Mouse (Mus musculus) embryonic facial prominence, embryonic 11.5 days (tissue): ENCODE data around the gene Sco1. TPM values are rescaled to one million over a fixed set of nuclear protein-coding genes. Genes with fewer than 3 reads are reported as not detected.
A peak's percentile ranks its signal among the peaks of the same experiment; 100 is the strongest.
"Not testable (repeated sequence)": the region's sequence is repeated elsewhere in the genome, so short reads cannot be mapped to it uniquely, and the experiment has no call there.

ENCODE experiments used
- ATAC-seq: fragments of 200-750 bp; cut with Nextera tagmentation; replicated peaks from 2 replicates; pipeline ENCODE4 v1.8.0; 2017; ENCODE audit warnings: low read depth; ENCODE audit not compliant: insufficient number of reproducible peaks, low FRiP score, low TSS enrichment
- DNase-seq: peaks from one replicate; pipeline ENCODE4 v3.0.0-alpha.2; 2015; ENCODE audit warnings: low spot score
- H3K27ac ChIP-seq: fragments of 300-500 bp; sonication (generic); replicated peaks from 2 replicates; pipeline ENCODE4 v1.5.1; 2014; ENCODE audit warnings: mild to moderate bottlenecking, low read depth, low read length, control low read depth
- H3K27me3 ChIP-seq: fragments of 300-500 bp; sonication (generic); 2 replicates; pipeline ENCODE4 v1.6.1; 2014; ENCODE audit warnings: mild to moderate bottlenecking, low read length, moderate library complexity, mixed read lengths; ENCODE audit not compliant: control insufficient read depth, insufficient read depth
- H3K36me3 ChIP-seq: fragments of 300-500 bp; sonication (generic); replicated peaks from 2 replicates; pipeline ENCODE4 v1.6.1; 2014; ENCODE audit warnings: low read depth, mild to moderate bottlenecking, low read length, moderate library complexity, mixed read lengths; ENCODE audit not compliant: control insufficient read depth, insufficient read depth
- H3K4me1 ChIP-seq: fragments of 300-500 bp; sonication (generic); 2 replicates; pipeline ENCODE4 v1.6.1; 2014; ENCODE audit warnings: low read length, mixed read lengths; ENCODE audit not compliant: control insufficient read depth, insufficient read depth
- H3K4me2 ChIP-seq: fragments of 300-500 bp; sonication (generic); 2 replicates; pipeline ENCODE4 v1.6.1; 2014; ENCODE audit warnings: low read depth, mild to moderate bottlenecking, control low read depth, low read length, moderate library complexity
- H3K4me3 ChIP-seq: fragments of 300-500 bp; sonication (generic); 2 replicates; pipeline ENCODE4 v1.5.1; 2014; ENCODE audit warnings: low read depth, low read length, control low read depth
- H3K9ac ChIP-seq: fragments of 300-500 bp; sonication (generic); replicated peaks from 2 replicates; pipeline ENCODE4 v1.6.1; 2014; ENCODE audit warnings: mild to moderate bottlenecking, control low read depth, low read length
- H3K9me3 ChIP-seq: fragments of 300-500 bp; sonication (generic); replicated peaks from 2 replicates; pipeline ENCODE4 v1.6.1; 2016; ENCODE audit warnings: mild to moderate bottlenecking, low read length, inconsistent platforms, mixed read lengths; ENCODE audit not compliant: control insufficient read depth
- WGBS: fragments of 180-500 bp; shearing (Covaris S2); extraction: QIAGEN DNeasy Blood & Tissue Kit; methylation state at CpG from one replicate; pipeline ENCODE4 v1.1.7; 2014; 5-methylcytosine and 5-hydroxymethylcytosine counted together
- polyA plus RNA-seq: library from polyadenylated mRNA; unstranded; fragments of >200 nt; fragmentation: Nextera tagmentation; extraction: Ambion mirVana; gene quantifications from 2 replicates; pipeline ENCODE4 v1.2.1, GENCODE M21; 2014

Gene Sco1
- polyA plus RNA-seq, 1 experiment from 2014 or later = 20.6 TPM

DNA sequence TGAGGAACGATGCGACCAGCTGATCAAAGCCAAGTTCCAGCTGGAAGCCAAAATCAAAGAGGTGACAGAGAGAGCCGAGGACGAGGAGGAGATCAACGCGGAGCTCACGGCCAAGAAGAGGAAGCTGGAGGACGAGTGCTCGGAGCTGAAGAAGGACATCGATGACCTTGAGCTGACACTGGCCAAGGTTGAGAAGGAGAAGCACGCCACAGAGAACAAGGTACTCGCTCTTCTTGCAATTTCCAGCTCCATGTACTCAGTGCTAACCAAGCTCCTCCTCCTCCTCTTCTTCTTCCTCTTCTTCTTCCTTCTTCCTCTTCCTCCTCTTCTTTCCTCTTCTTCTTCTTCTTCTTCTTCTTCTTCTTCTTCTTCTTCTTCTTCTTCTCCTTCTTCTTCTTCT, 39.9 kb downstream of the Sco1 start:
- ATAC-seq = not testable (repeated sequence)
- WGBS = 93% methylated on average over 12 of the region's 12 CpGs

DNA sequence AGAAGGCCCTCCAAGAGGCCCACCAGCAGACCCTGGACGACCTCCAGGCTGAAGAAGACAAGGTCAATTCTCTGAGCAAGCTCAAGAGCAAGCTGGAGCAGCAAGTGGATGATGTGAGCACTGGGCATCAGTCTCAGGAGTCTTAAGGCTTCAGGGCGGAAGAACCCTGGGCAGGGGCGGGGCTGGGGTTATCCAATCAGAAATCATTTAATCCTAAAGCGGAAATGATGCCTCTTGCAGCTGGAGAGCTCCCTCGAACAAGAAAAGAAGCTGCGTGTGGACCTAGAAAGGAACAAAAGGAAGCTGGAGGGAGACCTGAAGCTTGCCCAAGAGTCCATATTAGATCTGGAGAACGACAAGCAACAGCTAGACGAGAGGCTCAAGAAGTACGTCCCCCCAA, 40.7 kb downstream of the Sco1 start:
- 80% methylated on average over 9 of the region's 9 CpGs for WGBS
- Histone ChIP-seq H3K9ac (no peak overlapping the region), H3K27me3 (no peaks in the 10 kb centered on the region), H3K36me3 (no peaks in the 10 kb centered on the region), H3K4me2 (no peak overlapping the region), H3K4me1 (no peaks in the 10 kb centered on the region), H3K27ac (no peak overlapping the region), H3K9me3 (no peaks in the 10 kb centered on the region), H3K4me3 (no peak overlapping the region)
- ATAC-seq (no peak), DNase-seq (no peak)

More for the DNA sequence above, 39.9 kb downstream of the Sco1 start:
- not testable (repeated sequence) for H3K9ac ChIP-seq, H3K27me3 ChIP-seq, H3K27ac ChIP-seq, DNase-seq, H3K9me3 ChIP-seq, H3K4me1 ChIP-seq, H3K4me3 ChIP-seq, H3K4me2 ChIP-seq, H3K36me3 ChIP-seq

DNA sequence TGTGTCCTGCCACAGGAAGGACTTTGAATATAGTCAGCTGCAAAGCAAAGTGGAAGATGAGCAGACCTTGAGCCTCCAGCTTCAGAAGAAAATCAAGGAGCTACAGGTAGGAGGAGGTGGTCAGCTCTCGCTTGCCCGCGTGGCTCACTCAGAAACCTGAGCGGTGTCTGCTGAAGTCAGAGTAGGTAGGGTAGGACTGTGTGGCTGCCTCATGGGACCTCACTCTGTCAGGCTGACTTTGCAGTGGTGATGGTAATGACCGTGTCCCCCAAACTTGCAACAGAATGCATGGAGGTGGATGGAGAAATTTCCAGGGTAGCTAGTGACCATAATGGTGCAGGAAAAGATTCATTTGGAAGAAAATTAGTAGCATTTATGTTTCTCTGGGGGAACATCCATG, 41.2 kb downstream of the Sco1 start:
- 96% methylated on average over 5 of the region's 5 CpGs for WGBS
- no peak for ATAC-seq

DNA sequence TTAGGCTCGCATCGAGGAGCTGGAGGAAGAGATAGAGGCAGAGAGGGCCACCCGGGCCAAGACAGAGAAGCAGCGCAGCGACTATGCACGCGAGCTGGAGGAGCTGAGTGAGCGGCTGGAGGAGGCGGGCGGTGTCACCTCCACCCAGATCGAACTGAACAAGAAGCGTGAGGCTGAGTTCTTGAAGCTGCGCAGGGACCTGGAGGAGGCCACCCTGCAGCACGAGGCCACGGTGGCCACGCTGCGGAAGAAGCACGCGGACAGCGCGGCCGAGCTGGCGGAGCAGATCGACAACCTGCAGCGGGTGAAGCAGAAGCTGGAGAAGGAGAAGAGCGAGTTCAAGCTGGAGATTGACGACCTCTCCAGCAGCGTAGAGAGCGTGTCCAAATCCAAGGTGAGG, 42.0 kb downstream of the Sco1 start:
- Histone ChIP-seq H3K4me1 (no peaks in the 10 kb centered on the region), H3K9ac (no peak overlapping the region), H3K4me3 (no peak overlapping the region), H3K27ac (no peak overlapping the region), H3K36me3 (no peaks in the 10 kb centered on the region), H3K4me2 (no peak overlapping the region), H3K9me3 (no peaks in the 10 kb centered on the region), H3K27me3 (no peaks in the 10 kb centered on the region)
- DNase-seq = no peak
- WGBS = 70% methylated on average over 29 of the region's 29 CpGs
- ATAC-seq = no peak

More for the DNA sequence above, 41.2 kb downstream of the Sco1 start:
- Histone ChIP-seq H3K27me3 (no peaks in the 10 kb centered on the region), H3K36me3 (no peaks in the 10 kb centered on the region), H3K4me1 (no peaks in the 10 kb centered on the region), H3K9me3 (no peaks in the 10 kb centered on the region), H3K9ac (no peak overlapping the region), H3K4me2 (no peak overlapping the region), H3K4me3 (no peak overlapping the region), H3K27ac (no peak overlapping the region)
- DNase-seq = no peak

DNA sequence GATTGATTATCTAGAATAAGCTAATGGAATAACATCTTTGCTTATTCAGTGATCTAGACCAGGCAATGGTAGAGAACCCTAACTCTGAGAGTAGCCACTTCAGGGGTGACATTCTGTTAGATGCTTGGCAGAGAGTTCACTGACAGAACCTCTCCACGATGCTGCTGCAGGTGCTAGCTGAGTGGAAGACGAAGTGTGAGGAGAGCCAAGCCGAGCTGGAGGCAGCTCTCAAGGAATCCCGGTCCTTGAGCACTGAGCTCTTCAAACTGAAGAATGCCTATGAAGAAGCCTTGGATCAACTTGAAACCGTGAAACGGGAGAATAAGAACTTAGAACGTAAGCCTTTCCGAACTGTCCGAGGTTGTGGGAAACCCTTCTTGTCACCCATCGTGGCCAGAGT, 45.2 kb downstream of the Sco1 start:
- DNase-seq = no peak
- H3K4me1 ChIP-seq = no peaks in the 10 kb centered on the region
- ATAC-seq = no peak
- H3K9me3 ChIP-seq = no peaks in the 10 kb centered on the region
- 92% methylated on average over 10 of the region's 10 CpGs for WGBS
- no peak overlapping the region for H3K27ac ChIP-seq
- H3K27me3 ChIP-seq = no peaks in the 10 kb centered on the region
- H3K4me3 ChIP-seq = no peak overlapping the region
- no peak overlapping the region for H3K4me2 ChIP-seq
- no peak overlapping the region for H3K9ac ChIP-seq
- H3K36me3 ChIP-seq = no peaks in the 10 kb centered on the region

DNA sequence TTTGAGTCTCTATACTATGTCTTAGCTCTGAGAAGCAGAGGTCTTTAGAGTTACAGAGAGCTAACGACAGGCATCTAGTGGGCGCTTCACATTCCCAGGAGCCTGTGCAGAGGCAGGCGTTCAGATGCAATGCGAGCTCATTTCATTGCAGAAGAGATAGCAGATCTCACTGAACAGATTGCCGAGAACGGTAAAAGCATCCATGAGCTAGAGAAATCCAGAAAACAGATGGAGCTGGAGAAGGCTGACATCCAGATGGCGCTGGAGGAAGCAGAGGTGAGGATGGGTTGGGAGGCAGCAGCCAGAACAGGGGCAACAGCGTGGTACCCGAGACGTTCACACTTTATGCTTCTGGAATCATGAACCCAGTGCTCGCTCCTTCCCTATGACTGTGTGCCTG, 46.0 kb downstream of the Sco1 start:
- DNase-seq (no peak), ATAC-seq (no peak)
- Histone ChIP-seq H3K27me3 (no peaks in the 10 kb centered on the region), H3K9me3 (no peaks in the 10 kb centered on the region), H3K4me1 (no peaks in the 10 kb centered on the region), H3K4me2 (no peak overlapping the region), H3K4me3 (no peak overlapping the region), H3K36me3 (no peaks in the 10 kb centered on the region), H3K27ac (no peak overlapping the region), H3K9ac (no peak overlapping the region)
- WGBS = 83% methylated on average over 11 of the region's 11 CpGs

DNA sequence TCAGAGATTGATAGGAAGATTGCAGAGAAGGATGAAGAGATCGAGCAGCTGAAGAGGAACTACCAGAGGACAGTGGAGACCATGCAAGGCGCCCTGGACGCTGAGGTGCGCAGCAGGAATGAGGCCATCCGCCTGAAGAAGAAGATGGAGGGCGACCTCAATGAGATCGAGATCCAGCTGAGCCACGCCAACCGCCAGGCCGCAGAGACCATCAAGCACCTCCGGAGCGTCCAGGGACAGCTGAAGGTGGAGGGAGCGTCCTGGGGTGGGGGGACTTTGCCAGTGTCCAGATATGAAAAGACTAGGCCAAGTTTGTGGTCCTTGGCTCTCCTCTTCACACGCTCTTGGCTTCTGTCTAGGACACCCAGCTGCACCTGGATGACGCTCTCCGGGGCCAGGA, 46.8 kb downstream of the Sco1 start:
- H3K4me2 ChIP-seq = no peak overlapping the region
- no peaks in the 10 kb centered on the region for H3K9me3 ChIP-seq
- DNase-seq (no peak), ATAC-seq (no peak)
- H3K9ac ChIP-seq = no peak overlapping the region
- H3K27ac ChIP-seq = no peak overlapping the region
- no peaks in the 10 kb centered on the region for H3K36me3 ChIP-seq
- H3K4me3 ChIP-seq = no peak overlapping the region
- WGBS = 97% methylated on average over 16 of the region's 16 CpGs
- H3K27me3 ChIP-seq = no peaks in the 10 kb centered on the region
- H3K4me1 ChIP-seq = no peaks in the 10 kb centered on the region

DNA sequence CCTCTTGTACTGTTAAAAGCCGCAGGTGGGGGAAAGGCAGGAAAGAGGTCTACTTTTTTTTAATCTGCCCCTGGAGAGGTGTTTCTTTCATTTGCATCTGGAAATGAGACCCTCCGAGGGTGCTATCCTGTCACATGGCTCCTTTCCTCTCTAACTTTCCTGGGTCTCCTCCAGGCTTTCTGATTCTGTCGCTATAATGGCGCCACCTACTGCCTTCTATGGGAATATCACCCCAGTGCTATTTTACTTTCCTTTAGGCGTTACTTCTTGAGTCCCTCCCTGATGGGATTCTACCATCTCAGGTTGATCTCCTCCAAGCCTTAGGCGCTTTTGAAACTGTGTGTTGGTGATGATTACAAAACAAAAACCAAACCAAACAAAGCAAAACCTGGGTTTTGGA, 47.7 kb downstream of the Sco1 start:
- DNase-seq = peak; percentile 71
- Histone ChIP-seq H3K4me1 (no peaks in the 10 kb centered on the region), H3K9me3 (no peaks in the 10 kb centered on the region), H3K27me3 (no peaks in the 10 kb centered on the region), H3K36me3 (no peaks in the 10 kb centered on the region), H3K9ac (no peak overlapping the region), H3K4me3 (no peak overlapping the region), H3K27ac (no peak overlapping the region), H3K4me2 (no peak overlapping the region)
- ATAC-seq = no peak
- WGBS = 31% methylated on average over 6 of the region's 6 CpGs
